Mouse (Mus musculus): ENCODE measurements at regions not wholly inside any gene's neighbourhood (a gene's known extent, or its start where the extent isn't known, plus 50 kb on each side); places are given as distances from the start of the nearest gene placed in this dataset.

- Histone ChIP-seq H3K4me3 (ENCODE audit: low read depth, low read length) (no peak overlapping the region), H3K4me1 (ENCODE audit: control insufficient read depth, insufficient read depth, low read length) (no peaks in the 10 kb centered on the region), H3K27ac (ENCODE audit: low read length) (no peak overlapping the region), H3K27me3 (ENCODE audit: control insufficient read depth, insufficient read depth, low read length) (no peaks in the 10 kb centered on the region), H3K9ac (replicated peaks; ENCODE audit: low read depth, low read length) (no peak overlapping the region), H3K9me3 (ENCODE audit: control insufficient read depth, low read depth, low read length) (no peaks in the 10 kb centered on the region), H3K4me2 (replicated peaks; ENCODE audit: low read depth, low read length) (no peak overlapping the region), H3K36me3 (ENCODE audit: control insufficient read depth, insufficient read depth, low read length) (no peaks in the 10 kb centered on the region)
- no peak for ATAC-seq (ENCODE audit: insufficient number of reproducible peaks, insufficient read depth, low FRiP score, low read depth)
- WGBS: 69% methylated on average over 10 of the region's 10 CpGs
Observed at GRCm38 (mm10) chr2:124764186-124764910, 303.6 kb upstream of the Slc24a5 start.

- Histone ChIP-seq H3K27ac (ENCODE audit: low read length) (no peak overlapping the region), H3K4me3 (ENCODE audit: low read depth, low read length) (no peak overlapping the region), H3K9ac (replicated peaks; ENCODE audit: low read depth, low read length) (no peak overlapping the region), H3K4me1 (ENCODE audit: control insufficient read depth, insufficient read depth, low read length) (no peaks in the 10 kb centered on the region), H3K4me2 (replicated peaks; ENCODE audit: low read depth, low read length) (no peak overlapping the region), H3K9me3 (ENCODE audit: control insufficient read depth, low read depth, low read length) (no peaks in the 10 kb centered on the region), H3K27me3 (ENCODE audit: control insufficient read depth, insufficient read depth, low read length) (no peaks in the 10 kb centered on the region), H3K36me3 (ENCODE audit: control insufficient read depth, insufficient read depth, low read length) (no peaks in the 10 kb centered on the region)
- no peak for ATAC-seq (ENCODE audit: insufficient number of reproducible peaks, insufficient read depth, low FRiP score, low read depth)
- WGBS: 89% methylated on average over 6 of the region's 6 CpGs
Observed at GRCm38 (mm10) chr2:124769267-124769967, 298.5 kb upstream of the Slc24a5 start.

- no peak overlapping the region for H3K9ac ChIP-seq (replicated peaks; ENCODE audit: low read depth, low read length)
- no peaks in the 10 kb centered on the region for H3K9me3 ChIP-seq (ENCODE audit: control insufficient read depth, low read depth, low read length)
- no peak for ATAC-seq (ENCODE audit: insufficient number of reproducible peaks, insufficient read depth, low FRiP score, low read depth)
- WGBS: 90% methylated on average over 2 of the region's 2 CpGs
- H3K27ac ChIP-seq (ENCODE audit: low read length): no peak overlapping the region
- no peak overlapping the region for H3K4me3 ChIP-seq (ENCODE audit: low read depth, low read length)
- H3K4me1 ChIP-seq (ENCODE audit: control insufficient read depth, insufficient read depth, low read length): no peaks in the 10 kb centered on the region
- H3K36me3 ChIP-seq (ENCODE audit: control insufficient read depth, insufficient read depth, low read length): no peaks in the 10 kb centered on the region
- no peaks in the 10 kb centered on the region for H3K27me3 ChIP-seq (ENCODE audit: control insufficient read depth, insufficient read depth, low read length)
- H3K4me2 ChIP-seq (replicated peaks; ENCODE audit: low read depth, low read length): no peak overlapping the region
Observed at GRCm38 (mm10) chr2:124770028-124770427, 297.9 kb upstream of the Slc24a5 start.

GRCm38 (mm10) chr2:124772055-124772708, 295.7 kb upstream of the Slc24a5 start:
- H3K4me1 ChIP-seq (ENCODE audit: control insufficient read depth, insufficient read depth, low read length): no peaks in the 10 kb centered on the region
- H3K36me3 ChIP-seq (ENCODE audit: control insufficient read depth, insufficient read depth, low read length): no peaks in the 10 kb centered on the region
- H3K27ac ChIP-seq (ENCODE audit: low read length): no peak overlapping the region
- no peak overlapping the region for H3K4me2 ChIP-seq (replicated peaks; ENCODE audit: low read depth, low read length)
- no peaks in the 10 kb centered on the region for H3K27me3 ChIP-seq (ENCODE audit: control insufficient read depth, insufficient read depth, low read length)
- H3K9ac ChIP-seq (replicated peaks; ENCODE audit: low read depth, low read length): no peak overlapping the region
- 67% methylated on average over 11 of the region's 11 CpGs for WGBS
- no peak overlapping the region for H3K4me3 ChIP-seq (ENCODE audit: low read depth, low read length)
- H3K9me3 ChIP-seq (ENCODE audit: control insufficient read depth, low read depth, low read length): no peaks in the 10 kb centered on the region
- no peak for ATAC-seq (ENCODE audit: insufficient number of reproducible peaks, insufficient read depth, low FRiP score, low read depth)

- Histone ChIP-seq H3K9me3 (ENCODE audit: control insufficient read depth, low read depth, low read length) (no peaks in the 10 kb centered on the region), H3K4me3 (ENCODE audit: low read depth, low read length) (no peak overlapping the region), H3K4me2 (replicated peaks; ENCODE audit: low read depth, low read length) (no peak overlapping the region), H3K27ac (ENCODE audit: low read length) (no peak overlapping the region), H3K9ac (replicated peaks; ENCODE audit: low read depth, low read length) (no peak overlapping the region), H3K27me3 (ENCODE audit: control insufficient read depth, insufficient read depth, low read length) (no peaks in the 10 kb centered on the region), H3K36me3 (ENCODE audit: control insufficient read depth, insufficient read depth, low read length) (no peaks in the 10 kb centered on the region), H3K4me1 (ENCODE audit: control insufficient read depth, insufficient read depth, low read length) (no peaks in the 10 kb centered on the region)
- WGBS: 57% methylated on average over 3 of the region's 3 CpGs
- no peak for ATAC-seq (ENCODE audit: insufficient number of reproducible peaks, insufficient read depth, low FRiP score, low read depth)
Observed at GRCm38 (mm10) chr2:124775737-124776136, 292.2 kb upstream of the Slc24a5 start.

- no peak for ATAC-seq (ENCODE audit: insufficient number of reproducible peaks, insufficient read depth, low FRiP score, low read depth)
Observed at GRCm38 (mm10) chr2:124792633-124793036, 275.3 kb upstream of the Slc24a5 start.

GRCm38 (mm10) chr2:124811709-124812108, 256.2 kb upstream of the Slc24a5 start:
- Histone ChIP-seq H3K4me3 (ENCODE audit: low read depth, low read length) (no peak overlapping the region), H3K27me3 (ENCODE audit: control insufficient read depth, insufficient read depth, low read length) (no peaks in the 10 kb centered on the region), H3K36me3 (ENCODE audit: control insufficient read depth, insufficient read depth, low read length) (no peaks in the 10 kb centered on the region), H3K9me3 (ENCODE audit: control insufficient read depth, low read depth, low read length) (no peaks in the 10 kb centered on the region), H3K27ac (ENCODE audit: low read length) (no peak overlapping the region), H3K4me2 (replicated peaks; ENCODE audit: low read depth, low read length) (no peak overlapping the region), H3K9ac (replicated peaks; ENCODE audit: low read depth, low read length) (no peak overlapping the region), H3K4me1 (ENCODE audit: control insufficient read depth, insufficient read depth, low read length) (no peaks in the 10 kb centered on the region)
- no peak for ATAC-seq (ENCODE audit: insufficient number of reproducible peaks, insufficient read depth, low FRiP score, low read depth)
- WGBS: 75% methylated on average over 8 of the region's 8 CpGs

More at GRCm38 (mm10) chr2:124792633-124793036, 275.3 kb upstream of the Slc24a5 start:
- Histone ChIP-seq H3K9me3 (ENCODE audit: control insufficient read depth, low read depth, low read length) (no peaks in the 10 kb centered on the region), H3K9ac (replicated peaks; ENCODE audit: low read depth, low read length) (no peak overlapping the region), H3K4me2 (replicated peaks; ENCODE audit: low read depth, low read length) (no peak overlapping the region), H3K36me3 (ENCODE audit: control insufficient read depth, insufficient read depth, low read length) (no peaks in the 10 kb centered on the region), H3K27me3 (ENCODE audit: control insufficient read depth, insufficient read depth, low read length) (no peaks in the 10 kb centered on the region), H3K27ac (ENCODE audit: low read length) (no peak overlapping the region), H3K4me3 (ENCODE audit: low read depth, low read length) (no peak overlapping the region), H3K4me1 (ENCODE audit: control insufficient read depth, insufficient read depth, low read length) (no peaks in the 10 kb centered on the region)
- WGBS: 63% methylated on average over 7 of the region's 7 CpGs

- no peak overlapping the region for H3K4me2 ChIP-seq (replicated peaks; ENCODE audit: low read depth, low read length)
- H3K36me3 ChIP-seq (ENCODE audit: control insufficient read depth, insufficient read depth, low read length): no peaks in the 10 kb centered on the region
- H3K27ac ChIP-seq (ENCODE audit: low read length): no peak overlapping the region
- H3K9me3 ChIP-seq (ENCODE audit: control insufficient read depth, low read depth, low read length): no peaks in the 10 kb centered on the region
- H3K4me1 ChIP-seq (ENCODE audit: control insufficient read depth, insufficient read depth, low read length): no peaks in the 10 kb centered on the region
- 88% methylated on average over 2 of the region's 2 CpGs for WGBS
- no peak overlapping the region for H3K9ac ChIP-seq (replicated peaks; ENCODE audit: low read depth, low read length)
- no peaks in the 10 kb centered on the region for H3K27me3 ChIP-seq (ENCODE audit: control insufficient read depth, insufficient read depth, low read length)
- no peak for ATAC-seq (ENCODE audit: insufficient number of reproducible peaks, insufficient read depth, low FRiP score, low read depth)
- H3K4me3 ChIP-seq (ENCODE audit: low read depth, low read length): no peak overlapping the region
Observed at GRCm38 (mm10) chr2:124816814-124817213, 251.1 kb upstream of the Slc24a5 start.

Measured in stomach, embryonic 14.5 days (tissue).